In genomic region chr13:89540301-89540982, GRCm38 (mm10) we compare ENCODE assay signal across 11 mouse cellular contexts. TPM values are rescaled to one million over a fixed set of nuclear protein-coding genes. Genes with fewer than 3 reads are reported as not detected.
DNase-seq lines count a peak whose midpoint lies in the region; ATAC-seq and TF ChIP-seq lines count a peak whose summit lies in the region.
"Had no signal": no experiment of that assay in that cellular context is flagged by ENCODE, and none has a peak within 500 bp of the region (broad histone marks: within the 10 kb centered on the region; RNA-seq: fewer than 3 reads in every experiment).

No protein-coding gene starts in this region.

- peak overlapping the region; percentile 25; the same call in 1 of the 2 replicates for H3K27ac ChIP-seq in heart, embryonic 15.5 days
- H3K27ac ChIP-seq in lung, postnatal 0 days (ENCODE audit: low read length) = no peak overlapping the region
- H3K27ac ChIP-seq in embryonic facial prominence, embryonic 15.5 days (replicated peaks) = peak overlapping the region; percentile 52; the same call in 1 of the 2 replicates
- no peak overlapping the region for H3K27ac ChIP-seq in neural tube, embryonic 14.5 days (ENCODE audit: low read depth, low read length)

- H3K27me3 ChIP-seq in heart, embryonic 15.5 days = no peaks in the 10 kb centered on the region
- H3K27me3 ChIP-seq in lung, postnatal 0 days (replicated peaks; ENCODE audit: insufficient read depth, low read length) = no peaks in the 10 kb centered on the region
- no peaks in the 10 kb centered on the region for H3K27me3 ChIP-seq in embryonic facial prominence, embryonic 15.5 days
- no peaks in the 10 kb centered on the region for H3K27me3 ChIP-seq in neural tube, embryonic 14.5 days (ENCODE audit: control insufficient read depth, insufficient read depth, low read length)
- H3K27me3 ChIP-seq: CH12.LX had no signal

- 20% methylated on average over 11 of the region's 11 CpGs for WGBS in heart, embryonic 15.5 days
- 27% methylated on average over 11 of the region's 11 CpGs for WGBS in lung, postnatal 0 days
- WGBS in embryonic facial prominence, embryonic 15.5 days = 17% methylated on average over 11 of the region's 11 CpGs
- 15% methylated on average over 11 of the region's 11 CpGs for WGBS in neural tube, embryonic 14.5 days

- peaks cover 12% of the 10 kb centered on the region for H3K4me1 ChIP-seq in heart, embryonic 15.5 days (replicated peaks)
- no peaks in the 10 kb centered on the region for H3K4me1 ChIP-seq in lung, postnatal 0 days (ENCODE audit: insufficient read depth, low read depth, low read length)
- peaks cover 7% of the 10 kb centered on the region; the same call in 1 of the 2 replicates for H3K4me1 ChIP-seq in embryonic facial prominence, embryonic 15.5 days
- no peaks in the 10 kb centered on the region for H3K4me1 ChIP-seq in neural tube, embryonic 14.5 days (ENCODE audit: control insufficient read depth, insufficient read depth, low read length)

- DNase-seq in heart, adult 18-20 months = no peak
- DNase-seq in lung, postnatal 0 days (ENCODE audit: low spot score) = peak; percentile 16
- no peak for DNase-seq in lung, postnatal 36 days
- DNase-seq in layer of hippocampus, adult 9-11 months = no peak
- DNase-seq in spleen, postnatal 4 days (ENCODE audit: low spot score in 2 of 2) = no peak
- DNase-seq: cerebellum, adult 9-10 months; thymus, adult 18-20 months had no signal

- H3K4me2 ChIP-seq in heart, embryonic 15.5 days = peak overlapping the region; percentile 99
- peak overlapping the region; percentile 32; the same call in 1 of the 2 replicates for H3K4me2 ChIP-seq in lung, postnatal 0 days (replicated peaks; ENCODE audit: low read depth, low read length)
- H3K4me2 ChIP-seq in embryonic facial prominence, embryonic 15.5 days (replicated peaks) = peak overlapping the region; percentile 82
- no peak overlapping the region for H3K4me2 ChIP-seq in neural tube, embryonic 14.5 days (ENCODE audit: low read depth, low read length)

- no peak overlapping the region for H3K9ac ChIP-seq in heart, embryonic 15.5 days
- no peak overlapping the region for H3K9ac ChIP-seq in lung, postnatal 0 days (replicated peaks; ENCODE audit: low read depth)
- no peak overlapping the region for H3K9ac ChIP-seq in embryonic facial prominence, embryonic 15.5 days
- H3K9ac ChIP-seq in neural tube, embryonic 14.5 days (replicated peaks; ENCODE audit: low read depth, low read length) = no peak overlapping the region

- H3K9me3 ChIP-seq in heart, embryonic 15.5 days (replicated peaks) = no peaks in the 10 kb centered on the region
- no peaks in the 10 kb centered on the region for H3K9me3 ChIP-seq in lung, postnatal 0 days (ENCODE audit: low read length)
- H3K9me3 ChIP-seq in embryonic facial prominence, embryonic 15.5 days (replicated peaks) = no peaks in the 10 kb centered on the region
- H3K9me3 ChIP-seq in neural tube, embryonic 14.5 days (ENCODE audit: control insufficient read depth, low read length) = no peaks in the 10 kb centered on the region

- no peaks in the 10 kb centered on the region for H3K36me3 ChIP-seq in heart, embryonic 15.5 days
- H3K36me3 ChIP-seq in lung, postnatal 0 days (ENCODE audit: insufficient read depth, low read length) = no peaks in the 10 kb centered on the region
- H3K36me3 ChIP-seq in embryonic facial prominence, embryonic 15.5 days = no peaks in the 10 kb centered on the region
- no peaks in the 10 kb centered on the region for H3K36me3 ChIP-seq in neural tube, embryonic 14.5 days (ENCODE audit: control insufficient read depth, insufficient read depth, low read length)

- no peak for TF ChIP-seq CTCF in lung, postnatal 0 days (IDR thresholded peaks at IDR 0.05)

- peak overlapping the region; percentile 10 for H3K4me3 ChIP-seq in heart, embryonic 15.5 days
- H3K4me3 ChIP-seq in lung, postnatal 0 days (ENCODE audit: low read depth, low read length) = peak overlapping the region; percentile 15; the same call in 1 of the 2 replicates
- H3K4me3 ChIP-seq in embryonic facial prominence, embryonic 15.5 days (replicated peaks) = peak overlapping the region; percentile 52
- H3K4me3 ChIP-seq in neural tube, embryonic 14.5 days (ENCODE audit: low read depth, low read length) = no peak overlapping the region

- ATAC-seq in heart, embryonic 15.5 days (replicated peaks; ENCODE audit: insufficient number of reproducible peaks, insufficient read depth, low FRiP score, low read depth) = no peak; the same call in 1 of the 2 replicates
- peak; percentile 50 for ATAC-seq in lung, postnatal 0 days
- ATAC-seq in embryonic facial prominence, embryonic 15.5 days (ENCODE audit: insufficient number of reproducible peaks, low FRiP score, low TSS enrichment, low read depth) = peak; percentile 76
- peak; percentile 36; the same call in 1 of the 2 replicates for ATAC-seq in neural tube, embryonic 14.5 days (ENCODE audit: low read depth)

- no peak for TF ChIP-seq EP300 in lung, postnatal 0 days (IDR thresholded peaks at IDR 0.05)

RNA-seq across cellular contexts. Expression of gene Hapln1, which starts 0.8 kb away (rescaled TPM):
- 4.4 and 4.7 TPM in 2 replicates for polyA plus RNA-seq in heart, embryonic 15.5 days (2015; fragmentation: Nextera tagmentation; extraction: Ambion mirVana)
- under 1 TPM; 0.30 to 0.39 TPM for total RNA-seq in heart, adult 18-20 months (2021)
- polyA plus RNA-seq in lung, postnatal 0 days (2015; fragmentation: Nextera tagmentation; extraction: Ambion mirVana) = 6.4 and 7.3 TPM in 2 replicates
- polyA plus RNA-seq in embryonic facial prominence, embryonic 15.5 days (2015; fragmentation: Nextera tagmentation; extraction: Ambion mirVana) = 18.7 and 28.4 TPM in 2 replicates
- 0.61 and 1.2 TPM in 2 replicates for polyA plus RNA-seq in neural tube, embryonic 14.5 days (2014; fragmentation: Nextera tagmentation; extraction: Ambion mirVana)

Comparison
In these comparisons a context has a peak if more than half of its experiments do, and no peak if none do; other contexts are left out.
1. H3K27ac ChIP-seq: peak in heart, embryonic 15.5 days (single experiment) and embryonic facial prominence, embryonic 15.5 days (single experiment); none in lung, postnatal 0 days (single experiment) and neural tube, embryonic 14.5 days (single experiment).